Mouse (Mus musculus): Measurements from ENCODE around the gene Srpk1. TPM values are rescaled to one million over a fixed set of nuclear protein-coding genes. Genes with fewer than 3 reads are reported as not detected.
A peak's percentile ranks its signal among the peaks of the same experiment; 100 is the strongest.

Gene Srpk1
- polyA plus RNA-seq (2014; fragmentation: Nextera tagmentation; extraction: Ambion mirVana) = 110 TPM in 2 replicates

DNA sequence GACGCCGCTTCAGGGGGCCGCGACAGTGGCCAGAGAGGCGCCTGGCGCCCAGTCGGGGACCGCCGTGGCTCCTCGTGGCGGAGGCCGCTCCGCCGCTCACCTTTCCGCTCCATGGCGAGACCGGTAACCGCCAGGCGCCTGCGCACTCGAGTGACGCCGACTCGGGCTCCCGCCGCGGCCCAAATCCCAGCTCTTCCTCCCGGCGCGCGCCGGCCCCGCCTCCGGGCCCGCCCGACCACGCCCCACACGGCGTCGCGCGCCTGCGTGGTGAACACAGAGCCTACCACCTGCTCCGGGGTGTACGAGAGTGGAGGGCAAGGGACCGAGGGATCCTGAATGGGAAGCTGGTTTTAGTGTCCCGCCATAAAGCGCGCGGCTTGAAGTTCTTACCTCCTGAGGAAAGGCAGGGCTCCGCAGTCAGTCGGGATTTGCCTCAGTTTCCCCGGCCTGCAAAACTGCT lies at the start of gene Srpk1:
Gene Srpk1 (minus strand): TSS at position 410 of the 460 bp plus-strand sequence.
- DNase-seq (ENCODE audit: low spot score) (peak; percentile 94), ATAC-seq (ENCODE audit: low FRiP score) (peak; percentile 96)
- peaks cover 17% of the 10 kb centered on the region for H3K4me1 ChIP-seq (replicated peaks; ENCODE audit: control insufficient read depth, insufficient read depth, low read length)
- peak within 1 kb of the TSS; percentile 98 for H3K9ac ChIP-seq
- peak within 1 kb of the TSS; percentile 96 for H3K4me2 ChIP-seq (replicated peaks)
- no peaks in the 10 kb centered on the region for H3K27me3 ChIP-seq (ENCODE audit: control insufficient read depth, insufficient read depth, low read length)
- under 1% methylated on average over 39 of the region's 53 CpGs for WGBS
- peaks cover 19% of the 10 kb centered on the region for H3K36me3 ChIP-seq (replicated peaks; ENCODE audit: control insufficient read depth, insufficient read depth)
- H3K27ac ChIP-seq = peak within 1 kb of the TSS; percentile 93
- no peaks in the 10 kb centered on the region for H3K9me3 ChIP-seq (ENCODE audit: control insufficient read depth, low read length)
- peak within 1 kb of the TSS; percentile 95 for H3K4me3 ChIP-seq (replicated peaks; ENCODE audit: low read length)

DNA sequence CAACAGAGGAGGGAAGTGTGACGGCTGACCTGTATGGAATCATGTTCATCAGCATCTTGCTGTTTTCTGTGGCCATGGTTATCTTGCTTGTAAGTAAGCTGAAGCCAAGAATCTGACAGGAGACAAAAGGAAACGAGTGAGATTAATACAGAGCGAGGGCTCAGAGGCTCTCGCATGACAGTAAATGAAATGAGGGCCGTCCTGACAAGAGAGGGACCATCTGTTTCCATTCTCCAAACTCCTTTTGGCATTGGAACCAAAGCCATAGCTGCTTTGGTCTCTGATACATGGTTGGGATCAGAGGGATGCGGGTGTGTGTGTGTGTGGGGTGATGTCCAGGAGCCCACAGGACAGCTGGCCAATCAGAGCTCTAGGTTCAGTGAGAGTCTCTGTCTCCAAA lies 37.1 kb upstream of the Srpk1 start:
- Histone ChIP-seq H3K4me3 (replicated peaks; ENCODE audit: low read length) (no peak overlapping the region), H3K4me1 (replicated peaks; ENCODE audit: control insufficient read depth, insufficient read depth, low read length) (no peaks in the 10 kb centered on the region; the same call in 1 of the 2 replicates), H3K27ac (no peak overlapping the region), H3K9ac (no peak overlapping the region), H3K4me2 (replicated peaks) (no peak overlapping the region), H3K9me3 (ENCODE audit: control insufficient read depth, low read length) (no peaks in the 10 kb centered on the region), H3K27me3 (ENCODE audit: control insufficient read depth, insufficient read depth, low read length) (no peaks in the 10 kb centered on the region), H3K36me3 (replicated peaks; ENCODE audit: control insufficient read depth, insufficient read depth) (no peaks in the 10 kb centered on the region)
- ATAC-seq (ENCODE audit: low FRiP score) = no peak
- WGBS = 54% methylated on average over 6 of the region's 6 CpGs
- no peak for DNase-seq (ENCODE audit: low spot score)

DNA sequence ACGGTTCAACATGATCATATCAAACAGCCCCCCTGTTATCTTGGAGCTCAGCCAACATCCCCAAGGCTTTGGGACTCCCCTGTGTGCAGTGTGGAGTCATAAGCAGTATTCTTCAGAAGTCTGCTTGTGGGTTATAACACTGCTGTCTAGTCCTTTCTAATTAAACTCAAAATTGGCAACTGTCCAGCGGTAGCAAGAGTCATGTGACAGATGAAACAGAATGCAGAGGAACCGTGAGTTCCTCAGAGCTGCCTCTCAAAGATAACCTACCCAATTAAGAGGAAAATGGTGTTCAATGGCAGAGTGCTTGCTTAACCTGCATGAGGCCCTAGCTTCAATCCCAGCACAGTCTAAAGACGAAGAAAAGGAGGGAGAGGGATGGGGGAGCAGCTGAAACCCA lies 35.4 kb upstream of the Srpk1 start:
- no peak overlapping the region; the same call in 1 of the 2 replicates for H3K27ac ChIP-seq
- WGBS = 27% methylated on average over 4 of the region's 4 CpGs
- DNase-seq (ENCODE audit: low spot score) (peak; percentile 61), ATAC-seq (ENCODE audit: low FRiP score) (peak; percentile 51; the same call in 1 of the 2 replicates)
- no peak overlapping the region for H3K4me3 ChIP-seq (replicated peaks; ENCODE audit: low read length)
- H3K27me3 ChIP-seq (ENCODE audit: control insufficient read depth, insufficient read depth, low read length) = no peaks in the 10 kb centered on the region
- no peaks in the 10 kb centered on the region for H3K36me3 ChIP-seq (replicated peaks; ENCODE audit: control insufficient read depth, insufficient read depth)
- H3K9me3 ChIP-seq (ENCODE audit: control insufficient read depth, low read length) = no peaks in the 10 kb centered on the region
- no peaks in the 10 kb centered on the region; the same call in 1 of the 2 replicates for H3K4me1 ChIP-seq (replicated peaks; ENCODE audit: control insufficient read depth, insufficient read depth, low read length)
- H3K4me2 ChIP-seq (replicated peaks) = no peak overlapping the region
- H3K9ac ChIP-seq = no peak overlapping the region

DNA sequence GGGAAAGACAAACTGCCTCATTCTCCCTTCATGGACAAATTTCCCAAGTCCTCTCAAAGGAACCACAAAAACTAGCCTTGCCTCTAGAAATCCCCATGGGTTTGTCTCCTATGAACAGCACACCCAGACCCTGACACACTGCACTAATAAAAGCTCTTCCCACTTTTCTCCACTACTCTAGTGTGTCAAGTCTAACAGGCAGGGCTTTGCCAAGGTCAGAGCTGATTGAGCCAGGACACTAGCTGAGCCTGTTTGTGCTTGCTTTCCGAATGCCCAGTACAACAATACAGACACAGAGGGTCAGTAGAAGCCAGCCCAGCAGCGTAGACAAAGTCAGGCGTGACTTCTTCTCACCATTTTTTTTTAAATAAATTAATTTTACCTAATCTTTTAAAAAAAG lies 27.8 kb upstream of the Srpk1 start:
- Histone ChIP-seq H3K4me2 (replicated peaks) (no peak overlapping the region), H3K9me3 (ENCODE audit: control insufficient read depth, low read length) (no peaks in the 10 kb centered on the region), H3K4me1 (replicated peaks; ENCODE audit: control insufficient read depth, insufficient read depth, low read length) (no peaks in the 10 kb centered on the region), H3K36me3 (replicated peaks; ENCODE audit: control insufficient read depth, insufficient read depth) (no peaks in the 10 kb centered on the region), H3K27ac (no peak overlapping the region), H3K4me3 (replicated peaks; ENCODE audit: low read length) (no peak overlapping the region), H3K27me3 (ENCODE audit: control insufficient read depth, insufficient read depth, low read length) (no peaks in the 10 kb centered on the region), H3K9ac (no peak overlapping the region)
- WGBS = 65% methylated on average over 3 of the region's 3 CpGs
- ATAC-seq (ENCODE audit: low FRiP score) (no peak), DNase-seq (ENCODE audit: low spot score) (no peak)

DNA sequence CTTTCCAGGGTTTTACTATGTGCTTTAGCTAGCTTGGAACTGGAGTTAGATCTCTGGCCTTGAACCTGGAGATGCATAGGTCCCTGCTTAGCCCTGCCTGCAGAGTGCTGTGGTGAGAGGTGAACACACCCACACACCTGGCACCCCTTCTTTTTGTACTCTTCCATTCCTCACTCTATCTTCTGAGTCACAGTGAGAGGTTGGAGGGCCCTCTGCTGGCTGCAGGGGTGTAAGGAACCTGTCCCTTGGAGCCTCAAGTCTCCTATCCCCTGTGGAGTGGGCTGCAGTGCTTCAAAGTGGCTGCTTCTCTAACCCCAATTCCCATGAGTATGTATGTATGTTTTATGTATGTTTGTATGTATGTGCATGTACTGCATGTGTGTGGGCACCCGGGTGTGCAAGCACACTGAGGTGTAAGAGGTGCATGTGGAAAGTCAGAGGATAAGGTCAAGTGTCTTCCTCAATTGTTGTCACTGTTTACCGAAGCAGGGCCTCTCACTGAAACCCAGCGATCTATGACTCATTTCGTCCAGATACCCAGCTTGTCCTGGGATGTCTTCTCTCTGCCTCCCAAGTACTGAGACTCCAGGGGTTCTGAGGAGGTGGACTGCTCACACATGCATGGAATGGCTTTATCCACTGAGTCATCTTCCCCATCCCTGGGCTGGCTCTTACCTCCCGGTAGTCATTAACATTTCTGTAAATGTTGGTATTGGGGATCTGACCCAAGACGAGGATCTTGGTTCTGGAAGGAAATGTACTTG lies 26.3 kb upstream of the Srpk1 start:
- Histone ChIP-seq H3K9ac (no peak overlapping the region), H3K36me3 (replicated peaks; ENCODE audit: control insufficient read depth, insufficient read depth) (no peaks in the 10 kb centered on the region), H3K27me3 (ENCODE audit: control insufficient read depth, insufficient read depth, low read length) (no peaks in the 10 kb centered on the region), H3K4me1 (replicated peaks; ENCODE audit: control insufficient read depth, insufficient read depth, low read length) (no peaks in the 10 kb centered on the region), H3K4me2 (replicated peaks) (no peak overlapping the region), H3K27ac (no peak overlapping the region), H3K4me3 (replicated peaks; ENCODE audit: low read length) (no peak overlapping the region), H3K9me3 (ENCODE audit: control insufficient read depth, low read length) (no peaks in the 10 kb centered on the region)
- ATAC-seq (ENCODE audit: low FRiP score) (no peak), DNase-seq (ENCODE audit: low spot score) (no peak)
- WGBS = 51% methylated on average over 6 of the region's 6 CpGs

DNA sequence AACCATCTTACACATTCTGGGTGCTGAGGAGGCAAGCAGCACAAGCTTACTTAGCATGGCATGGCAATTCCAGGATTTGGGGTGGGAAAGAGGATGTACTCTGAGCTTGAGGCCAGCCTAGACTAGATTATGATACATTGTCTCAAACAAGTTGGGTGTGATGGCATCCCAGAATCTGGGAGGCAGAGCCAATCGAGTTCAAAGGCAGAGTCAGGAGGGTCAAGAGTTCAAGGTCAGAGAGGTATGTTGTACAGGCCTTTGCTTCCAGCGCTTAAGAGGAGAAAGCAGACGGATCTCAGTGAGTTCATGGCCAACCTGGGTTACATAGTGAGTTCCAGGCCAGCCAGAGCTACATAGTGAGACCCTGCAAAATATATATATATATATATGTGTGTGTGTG lies 23.7 kb upstream of the Srpk1 start:
- DNase-seq (ENCODE audit: low spot score) (no peak), ATAC-seq (ENCODE audit: low FRiP score) (no peak)
- H3K27ac ChIP-seq = no peak overlapping the region
- no peaks in the 10 kb centered on the region for H3K9me3 ChIP-seq (ENCODE audit: control insufficient read depth, low read length)
- no peak overlapping the region for H3K9ac ChIP-seq
- H3K4me1 ChIP-seq (replicated peaks; ENCODE audit: control insufficient read depth, insufficient read depth, low read length) = no peaks in the 10 kb centered on the region
- H3K4me3 ChIP-seq (replicated peaks; ENCODE audit: low read length) = no peak overlapping the region
- H3K4me2 ChIP-seq (replicated peaks) = no peak overlapping the region
- H3K36me3 ChIP-seq (replicated peaks; ENCODE audit: control insufficient read depth, insufficient read depth) = no peaks in the 10 kb centered on the region
- no peaks in the 10 kb centered on the region for H3K27me3 ChIP-seq (ENCODE audit: control insufficient read depth, insufficient read depth, low read length)
- 64% methylated on average over 3 of the region's 3 CpGs for WGBS

DNA sequence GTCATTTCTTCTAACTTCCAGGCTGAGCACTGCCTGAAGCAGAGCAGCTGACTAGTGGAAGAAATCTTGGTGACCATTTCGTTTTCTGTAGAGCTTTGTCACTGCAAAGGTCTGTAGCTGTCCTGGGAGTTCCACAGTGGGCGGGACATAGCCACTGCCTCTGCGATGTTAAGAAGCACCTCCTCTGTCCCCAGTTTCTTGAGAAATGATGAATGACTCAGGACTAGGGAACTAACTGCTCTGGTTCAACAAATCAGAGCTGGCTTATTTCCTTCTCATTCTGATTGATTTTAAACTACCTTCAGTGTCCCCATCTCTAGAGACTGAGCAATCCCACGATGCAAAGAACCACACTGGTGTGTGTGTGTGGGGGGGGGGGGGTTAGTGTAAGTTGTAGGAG lies 21.6 kb upstream of the Srpk1 start:
- no peaks in the 10 kb centered on the region for H3K27me3 ChIP-seq (ENCODE audit: control insufficient read depth, insufficient read depth, low read length)
- DNase-seq (ENCODE audit: low spot score) (no peak), ATAC-seq (ENCODE audit: low FRiP score) (no peak)
- H3K4me2 ChIP-seq (replicated peaks) = no peak overlapping the region
- no peaks in the 10 kb centered on the region for H3K9me3 ChIP-seq (ENCODE audit: control insufficient read depth, low read length)
- H3K36me3 ChIP-seq (replicated peaks; ENCODE audit: control insufficient read depth, insufficient read depth) = no peaks in the 10 kb centered on the region
- H3K9ac ChIP-seq = no peak overlapping the region
- H3K4me3 ChIP-seq (replicated peaks; ENCODE audit: low read length) = no peak overlapping the region
- H3K27ac ChIP-seq = no peak overlapping the region
- H3K4me1 ChIP-seq (replicated peaks; ENCODE audit: control insufficient read depth, insufficient read depth, low read length) = no peaks in the 10 kb centered on the region
- WGBS = 51% methylated on average over 4 of the region's 4 CpGs

DNA sequence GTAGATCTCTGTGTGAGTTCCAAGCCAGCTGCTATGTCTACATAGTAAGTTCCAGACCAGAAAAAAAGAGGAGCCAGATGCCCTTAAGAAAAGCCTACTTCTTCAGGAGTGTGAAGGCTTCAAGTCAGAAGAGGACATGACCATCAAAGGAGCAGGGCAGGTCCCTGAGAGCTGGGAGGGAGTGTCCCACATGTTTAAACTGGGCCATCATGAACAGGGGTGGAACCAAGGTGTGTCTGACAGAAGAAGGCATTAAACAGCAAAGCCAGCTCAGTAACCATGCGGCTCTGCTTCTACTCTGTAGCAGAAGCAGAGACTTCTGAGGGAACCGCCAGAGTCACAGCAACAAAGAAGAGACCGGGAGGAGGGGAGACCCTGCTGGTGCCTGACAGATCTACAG lies 21.2 kb upstream of the Srpk1 start:
- Histone ChIP-seq H3K27ac (no peak overlapping the region), H3K9ac (no peak overlapping the region), H3K9me3 (ENCODE audit: control insufficient read depth, low read length) (no peaks in the 10 kb centered on the region), H3K4me1 (replicated peaks; ENCODE audit: control insufficient read depth, insufficient read depth, low read length) (no peaks in the 10 kb centered on the region), H3K4me3 (replicated peaks; ENCODE audit: low read length) (no peak overlapping the region), H3K36me3 (replicated peaks; ENCODE audit: control insufficient read depth, insufficient read depth) (no peaks in the 10 kb centered on the region), H3K27me3 (ENCODE audit: control insufficient read depth, insufficient read depth, low read length) (no peaks in the 10 kb centered on the region), H3K4me2 (replicated peaks) (no peak overlapping the region)
- DNase-seq (ENCODE audit: low spot score) = no peak
- ATAC-seq (ENCODE audit: low FRiP score) = no peak
- 37% methylated on average over 3 of the region's 3 CpGs for WGBS

DNA sequence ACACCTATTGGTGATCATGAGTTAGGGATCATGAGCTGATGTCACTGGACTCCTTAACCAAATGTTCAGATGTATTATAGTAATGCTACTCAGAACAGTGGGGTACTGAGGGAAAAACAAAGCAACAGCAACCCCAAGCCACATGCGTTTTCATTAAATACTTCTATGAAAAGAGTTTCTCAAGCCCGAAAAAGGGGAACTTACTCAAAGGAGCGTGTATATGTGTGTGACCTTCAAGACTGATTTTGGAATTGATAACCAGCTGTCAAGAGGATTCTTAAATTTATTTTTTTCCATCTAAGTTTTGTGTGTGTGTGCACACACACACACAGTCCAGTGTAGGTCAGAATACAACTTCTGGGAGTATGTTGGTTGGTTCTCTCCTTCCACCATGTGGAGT lies 17.6 kb upstream of the Srpk1 start:
- H3K9ac ChIP-seq = no peak overlapping the region
- WGBS = 85% methylated on average over 3 of the region's 3 CpGs
- no peaks in the 10 kb centered on the region for H3K9me3 ChIP-seq (ENCODE audit: control insufficient read depth, low read length)
- H3K27me3 ChIP-seq (ENCODE audit: control insufficient read depth, insufficient read depth, low read length) = no peaks in the 10 kb centered on the region
- H3K4me1 ChIP-seq (replicated peaks; ENCODE audit: control insufficient read depth, insufficient read depth, low read length) = no peaks in the 10 kb centered on the region
- no peaks in the 10 kb centered on the region for H3K36me3 ChIP-seq (replicated peaks; ENCODE audit: control insufficient read depth, insufficient read depth)
- DNase-seq (ENCODE audit: low spot score) (no peak), ATAC-seq (ENCODE audit: low FRiP score) (no peak)
- no peak overlapping the region for H3K4me3 ChIP-seq (replicated peaks; ENCODE audit: low read length)
- H3K4me2 ChIP-seq (replicated peaks) = no peak overlapping the region
- no peak overlapping the region for H3K27ac ChIP-seq
